In the genomic region with DNA sequence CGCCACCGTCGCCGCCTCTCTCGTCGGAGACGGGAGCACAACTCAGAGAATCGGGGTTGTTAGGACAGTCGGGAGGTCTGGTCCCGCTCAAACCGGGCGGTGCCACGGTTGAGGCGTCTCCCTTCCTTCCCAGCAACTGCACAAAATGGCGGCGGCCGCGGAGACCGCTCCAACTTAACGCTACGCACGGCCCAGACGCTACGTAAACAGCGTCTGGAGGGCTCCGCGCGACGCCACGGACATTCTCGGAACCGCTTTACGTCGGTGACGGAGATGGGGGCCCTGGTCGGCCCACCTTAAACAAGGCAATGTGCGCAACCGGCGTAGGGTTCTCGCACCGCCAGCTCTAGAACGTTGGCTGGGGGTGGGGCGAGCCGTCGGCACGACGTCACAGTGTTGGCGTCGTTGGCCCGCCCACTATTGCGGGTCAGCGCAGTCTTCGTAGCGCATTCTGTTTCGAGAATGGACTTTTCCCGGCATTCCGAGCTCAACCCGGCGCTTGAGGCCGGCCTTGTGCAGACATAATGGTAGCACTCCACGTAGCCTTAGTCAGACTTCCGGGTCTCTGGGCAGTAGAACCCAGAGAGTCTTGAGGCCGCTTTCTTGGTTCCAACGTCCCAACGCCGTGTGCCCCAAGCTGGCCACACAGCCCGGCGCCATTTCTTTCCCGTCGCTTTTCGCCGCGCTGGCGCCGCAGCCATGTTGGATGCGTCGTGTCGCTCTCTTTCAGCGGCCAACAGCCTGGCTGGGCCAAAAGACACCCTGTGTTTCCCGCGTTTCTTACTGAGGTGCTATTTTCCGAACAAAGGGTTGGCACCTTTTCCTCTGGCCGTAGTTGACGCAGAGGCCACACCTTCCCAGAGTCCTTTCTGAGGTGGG, we compare ENCODE assay signal across 8 mouse cellular contexts. TPM values are rescaled to one million over a fixed set of nuclear protein-coding genes. Genes with fewer than 3 reads are reported as not detected.
DNase-seq lines count a peak whose midpoint lies in the region; ATAC-seq and TF ChIP-seq lines count a peak whose summit lies in the region.

Gene Ddx17 (minus strand): TSS at position 332 of the 879 bp plus-strand sequence.

- H3K4me2 ChIP-seq in forebrain, embryonic 16.5 days (ENCODE audit: low read length), result peak within 1 kb of the TSS; percentile 90
- peak within 1 kb of the TSS; percentile 66 for H3K4me2 ChIP-seq in lung, embryonic 14.5 days

- peak within 1 kb of the TSS; percentile 32 to 92 for H3K4me3 ChIP-seq in ES-E14 (ENCODE audit: insufficient read depth in 1 of 2, low read depth in 1 of 2, low read length in 2 of 2, poor library complexity in 1 of 2, severe bottlenecking in 1 of 2)
- H3K4me3 ChIP-seq in forebrain, embryonic 16.5 days (replicated peaks; ENCODE audit: low read length), result peak within 1 kb of the TSS; percentile 91
- H3K4me3 ChIP-seq in layer of hippocampus, adult 2 months, result peak within 1 kb of the TSS; percentile 88
- peak within 1 kb of the TSS; percentile 96 for H3K4me3 ChIP-seq in lung, embryonic 14.5 days (ENCODE audit: low read depth, low read length)
- peak within 1 kb of the TSS; percentile 58 for H3K4me3 ChIP-seq in olfactory bulb, adult 2 months (ENCODE audit: insufficient read depth, low read depth, low read length)
- H3K4me3 ChIP-seq in thymus, adult 2 months (ENCODE audit: control insufficient read depth, insufficient read depth, low read length), result peak within 1 kb of the TSS; percentile 66

- H3K4me1 ChIP-seq in ES-E14 (ENCODE audit: control insufficient read depth in 2 of 2, insufficient read depth in 2 of 2, low read length in 2 of 2, poor library complexity in 1 of 2), result peaks cover 0 to 4% of the 10 kb centered on the region in 2 experiments; a peak in 1 of 4 replicates
- H3K4me1 ChIP-seq in forebrain, embryonic 16.5 days (replicated peaks; ENCODE audit: control insufficient read depth, insufficient read depth, low read length), result peaks cover 24% of the 10 kb centered on the region
- peaks cover 15% of the 10 kb centered on the region; the same call in 1 of the 2 replicates for H3K4me1 ChIP-seq in lung, embryonic 14.5 days (ENCODE audit: insufficient read depth)
- H3K4me1 ChIP-seq in olfactory bulb, adult 2 months (ENCODE audit: control insufficient read depth, insufficient read depth, low read length), result peaks cover 6% of the 10 kb centered on the region
- H3K4me1 ChIP-seq in thymus, adult 2 months (replicated peaks; ENCODE audit: control insufficient read depth, insufficient read depth, low read length), result peaks cover 8% of the 10 kb centered on the region

- peak; percentile 98 for ATAC-seq in forebrain, embryonic 16.5 days
- ATAC-seq in lung, embryonic 14.5 days (ENCODE audit: insufficient read depth), result peak; percentile 95

- peak within 1 kb of the TSS; percentile 98 for H3K9ac ChIP-seq in ES-E14 (ENCODE audit: insufficient read depth, low read depth, low read length, poor library complexity, severe bottlenecking)
- peak within 1 kb of the TSS; percentile 98 for H3K9ac ChIP-seq in forebrain, embryonic 16.5 days (replicated peaks; ENCODE audit: low read depth, low read length)
- peak within 1 kb of the TSS; percentile 99 for H3K9ac ChIP-seq in lung, embryonic 14.5 days

- intact Hi-C loops in heart, postnatal 36 days (cut with DNase I), result no loop called here

- H3K36me3 ChIP-seq in ES-E14 (ENCODE audit: control insufficient read depth, insufficient read depth, low read length, poor library complexity, severe bottlenecking), result peaks cover 15% of the 10 kb centered on the region
- peaks cover 21% of the 10 kb centered on the region for H3K36me3 ChIP-seq in forebrain, embryonic 16.5 days (ENCODE audit: control insufficient read depth, insufficient read depth)
- H3K36me3 ChIP-seq in lung, embryonic 14.5 days (ENCODE audit: insufficient read depth), result peaks cover 32% of the 10 kb centered on the region
- H3K36me3 ChIP-seq in thymus, adult 2 months (ENCODE audit: control insufficient read depth, insufficient read depth, low read length), result peaks cover 25% of the 10 kb centered on the region

- in situ Hi-C loops in ES-E14 (cut with MboI; ENCODE audit: low sequenced_read_pairs in 2 of 2, unreplicated experiment in 2 of 2), result no loop called here

- TF ChIP-seq CTCF in layer of hippocampus, adult 2 months (conservative IDR thresholded peaks at IDR 0.05), result no peak
- TF ChIP-seq CTCF in lung, embryonic 14.5 days (IDR thresholded peaks at IDR 0.05; ENCODE audit: low read depth), result no peak
- TF ChIP-seq CTCF in olfactory bulb, adult 2 months (IDR thresholded peaks at IDR 0.05; ENCODE audit: insufficient read depth, low read depth, low read length), result no peak
- peak; percentile 45; the same call in 1 of the 2 replicates for TF ChIP-seq CTCF in thymus, adult 2 months (IDR thresholded peaks at IDR 0.05; ENCODE audit: borderline replicate concordance, control insufficient read depth, extremely low read depth, insufficient read depth, low read length, poor library complexity)

- H3K9me3 ChIP-seq in ES-E14 (ENCODE audit: control insufficient read depth, insufficient read depth, low read depth, low read length), result no peaks in the 10 kb centered on the region
- no peaks in the 10 kb centered on the region for H3K9me3 ChIP-seq in forebrain, embryonic 16.5 days (ENCODE audit: control insufficient read depth, low read length)
- H3K9me3 ChIP-seq in lung, embryonic 14.5 days (ENCODE audit: low read depth, low read length), result no peaks in the 10 kb centered on the region; the same call in 1 of the 2 replicates

- H3K27ac ChIP-seq in ES-E14 (ENCODE audit: insufficient read depth, low read depth, low read length, poor library complexity, severe bottlenecking), result peak within 1 kb of the TSS; percentile 93
- H3K27ac ChIP-seq in forebrain, embryonic 16.5 days (ENCODE audit: low read length), result peak within 1 kb of the TSS; percentile 98
- H3K27ac ChIP-seq in layer of hippocampus, adult 2 months, result peak within 1 kb of the TSS; percentile 99
- peak within 1 kb of the TSS; percentile 98 for H3K27ac ChIP-seq in lung, embryonic 14.5 days (ENCODE audit: low read depth)
- H3K27ac ChIP-seq in olfactory bulb, adult 2 months (ENCODE audit: insufficient read depth, low read depth, low read length), result peak within 1 kb of the TSS; percentile 96
- H3K27ac ChIP-seq in thymus, adult 2 months (ENCODE audit: control insufficient read depth, insufficient read depth, low read length), result peak within 1 kb of the TSS; percentile 58

- peak; percentile 78 for TF ChIP-seq POLR2A in olfactory bulb, adult 2 months (IDR thresholded peaks at IDR 0.05; ENCODE audit: insufficient read depth, low read depth, low read length)
- peak; percentile 71 for TF ChIP-seq POLR2A in thymus, adult 2 months (IDR thresholded peaks at IDR 0.05; ENCODE audit: control insufficient read depth, extremely low read depth, insufficient read depth, low read length, poor library complexity)

- WGBS in forebrain, embryonic 16.5 days, result 1% methylated on average over 84 of the region's 84 CpGs
- 1% methylated on average over 84 of the region's 84 CpGs for WGBS in lung, embryonic 14.5 days
- WGBS in olfactory bulb, adult 2 months, result 2% methylated on average over 84 of the region's 84 CpGs
- 4% methylated on average over 84 of the region's 84 CpGs for WGBS in thymus, adult 2 months

- DNase-seq in ES-E14 (ENCODE audit: low read depth, low spot score), result peak; percentile 96
- DNase-seq in cerebellum, adult 11-12 months, result peak; percentile 96
- DNase-seq in heart, postnatal 36 days, result peak; percentile 99 to 100
- peak; percentile 98 to 100 for DNase-seq in layer of hippocampus, adult 2 months (ENCODE audit: low spot score in 2 of 2)
- peak; percentile 99 for DNase-seq in lung, embryonic 14.5 days
- DNase-seq in thymus, adult 2 months, result peak; percentile 95

- no peaks in the 10 kb centered on the region for H3K27me3 ChIP-seq in forebrain, embryonic 16.5 days (replicated peaks; ENCODE audit: control insufficient read depth, insufficient read depth, low read length)
- peaks cover 3% of the 10 kb centered on the region; the same call in 1 of the 2 replicates for H3K27me3 ChIP-seq in lung, embryonic 14.5 days (ENCODE audit: insufficient read depth, low read length)
- no peaks in the 10 kb centered on the region for H3K27me3 ChIP-seq in thymus, adult 2 months (ENCODE audit: control insufficient read depth, insufficient read depth, low read length)

TF ChIP-seq in ES-E14, 5 proteins besides CTCF, POLR2A, EP300 and RAD21:
- TF ChIP-seq HCFC1 (IDR thresholded peaks at IDR 0.05; ENCODE audit: borderline replicate concordance, insufficient read depth, low read length) (no peak), ZNF384 (IDR thresholded peaks at IDR 0.05; ENCODE audit: low read depth, low read length) (no peak), MAFK (IDR thresholded peaks at IDR 0.05; ENCODE audit: insufficient read depth, low read depth, low read length) (no peak), CHD2 (IDR thresholded peaks at IDR 0.05; ENCODE audit: low read depth, low read length) (no peak), ZC3H11A (IDR thresholded peaks at IDR 0.05; ENCODE audit: borderline replicate concordance, low read depth, low read length) (no peak)

RNA-seq across cellular contexts. Expression of gene Ddx17, which starts in this region (rescaled TPM):
- total RNA-seq in ES-E14 (2012; rRNA removed), result 186 and 211 TPM in 2 replicates
- 60.2 and 63.3 TPM in 2 replicates for polyA plus RNA-seq in forebrain, embryonic 16.5 days (2015; fragmentation: Nextera tagmentation; extraction: Ambion mirVana)
- 10 to 100 TPM; 84.7 to 86.5 TPM for total RNA-seq in heart, postnatal 36 days (2021)
- total RNA-seq in layer of hippocampus, adult 2 months (2021), result 100 to 1,000 TPM; 322 to 329 TPM
- polyA plus RNA-seq in lung, embryonic 14.5 days (2014; fragmentation: Nextera tagmentation; extraction: Ambion mirVana), result 78.9 and 83.8 TPM in 2 replicates
- 399 and 583 TPM in 2 replicates for polyA plus RNA-seq in olfactory bulb, adult 2 months (2012; ENCODE audit: insufficient read depth, insufficient read length, low replicate concordance, missing spikeins)
- 526 and 554 TPM in 2 replicates for polyA plus RNA-seq in thymus, adult 2 months (2012; rRNA removed)

Comparison
In these comparisons a context has a peak if more than half of its experiments do, and no peak if none do; other contexts are left out.
1. Peak in every context shown above with its lines: DNase-seq, ATAC-seq, H3K4me3 ChIP-seq and H3K27ac ChIP-seq.